Mouse (Mus musculus) adrenal gland, postnatal 0 days (tissue): Measurements from ENCODE around the gene Zfp513. TPM values are rescaled to one million over a fixed set of nuclear protein-coding genes. Genes with fewer than 3 reads are reported as not detected.

Source experiments
- polyA plus RNA-seq: library from polyadenylated mRNA; unstranded; fragments of >200 nt; fragmentation: Nextera tagmentation; extraction: Ambion mirVana; gene quantifications from 2 replicates; pipeline ENCODE4 v1.2.1, GENCODE M21; 2015

Gene Zfp513
- 6.1 and 10.5 TPM in 2 replicates for polyA plus RNA-seq

DNA sequence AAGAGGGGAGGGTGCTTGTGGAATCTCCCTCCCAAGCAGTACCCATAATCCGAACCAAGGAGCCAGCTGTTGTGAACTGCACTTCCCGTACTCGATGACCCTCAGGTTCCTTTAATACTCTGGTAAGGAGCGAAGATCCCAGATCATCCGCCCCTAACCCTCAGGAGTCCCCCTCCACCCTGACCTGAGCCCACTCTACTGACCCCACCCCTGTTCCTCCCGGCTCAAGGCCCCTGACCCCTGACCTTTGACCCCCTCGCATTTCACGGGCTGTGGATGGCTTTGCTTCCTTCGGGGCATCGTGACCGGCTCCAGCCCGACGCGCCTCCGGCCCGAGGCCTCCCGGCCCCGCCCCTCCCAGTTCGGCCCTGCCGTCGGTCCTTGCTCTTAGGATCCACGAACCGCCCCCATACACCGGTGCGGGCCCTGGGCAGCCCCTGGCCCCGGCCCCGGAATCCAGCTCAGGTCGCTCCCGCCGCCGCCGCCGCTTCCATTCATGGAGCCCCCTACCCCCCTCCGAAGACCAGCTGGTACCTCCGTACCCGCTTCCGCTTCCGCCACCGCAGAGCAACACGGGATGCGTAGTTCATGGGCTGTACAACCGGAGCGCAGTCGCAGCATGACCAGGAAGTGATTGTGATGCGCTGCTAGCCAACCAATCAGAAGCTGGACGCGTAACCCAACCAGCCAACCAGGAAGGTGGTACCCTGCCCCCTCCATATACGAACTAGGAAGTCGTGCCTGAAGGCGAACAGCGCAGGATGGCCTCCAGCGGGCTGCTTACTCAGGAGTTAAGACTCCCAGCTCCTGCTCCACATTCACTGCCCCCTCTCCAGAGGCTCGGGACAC, at the start of gene Zfp513:
Gene Zfp513, minus strand, starts transcription at position 562 of the 849 bp plus-strand sequence.

DNA sequence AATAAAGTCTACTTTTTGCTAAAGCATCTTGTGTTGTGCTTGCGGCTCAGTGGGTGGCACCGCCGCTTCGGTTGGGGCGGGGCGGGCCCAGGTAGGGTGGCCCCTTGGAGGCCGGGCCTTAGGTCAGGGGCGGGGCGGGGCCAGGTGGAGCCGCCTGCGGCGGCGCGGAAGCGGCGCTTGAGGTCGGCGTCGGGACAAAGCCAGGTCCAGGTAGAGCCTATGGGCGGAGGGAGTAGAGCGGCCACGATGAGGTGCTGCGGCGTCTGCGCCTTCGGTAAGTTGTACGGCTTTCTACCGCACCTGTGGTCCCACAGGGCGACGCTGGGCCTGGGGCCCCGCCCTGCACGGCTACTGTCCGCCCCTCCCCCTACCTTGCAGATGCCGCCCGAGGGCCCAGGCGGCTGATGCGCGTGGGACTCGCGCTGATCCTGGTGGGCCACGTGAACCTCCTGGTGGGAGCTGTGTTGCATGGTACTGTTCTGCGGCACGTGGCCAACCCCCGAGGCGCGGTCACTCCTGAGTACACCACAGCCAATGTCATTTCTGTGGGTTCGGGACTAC, 49.5 kb upstream of the Zfp513 start, which contains the start of gene Krtcap3:
Gene Krtcap3, plus strand, starts transcription at position 151 of the 561 bp plus-strand sequence.

DNA sequence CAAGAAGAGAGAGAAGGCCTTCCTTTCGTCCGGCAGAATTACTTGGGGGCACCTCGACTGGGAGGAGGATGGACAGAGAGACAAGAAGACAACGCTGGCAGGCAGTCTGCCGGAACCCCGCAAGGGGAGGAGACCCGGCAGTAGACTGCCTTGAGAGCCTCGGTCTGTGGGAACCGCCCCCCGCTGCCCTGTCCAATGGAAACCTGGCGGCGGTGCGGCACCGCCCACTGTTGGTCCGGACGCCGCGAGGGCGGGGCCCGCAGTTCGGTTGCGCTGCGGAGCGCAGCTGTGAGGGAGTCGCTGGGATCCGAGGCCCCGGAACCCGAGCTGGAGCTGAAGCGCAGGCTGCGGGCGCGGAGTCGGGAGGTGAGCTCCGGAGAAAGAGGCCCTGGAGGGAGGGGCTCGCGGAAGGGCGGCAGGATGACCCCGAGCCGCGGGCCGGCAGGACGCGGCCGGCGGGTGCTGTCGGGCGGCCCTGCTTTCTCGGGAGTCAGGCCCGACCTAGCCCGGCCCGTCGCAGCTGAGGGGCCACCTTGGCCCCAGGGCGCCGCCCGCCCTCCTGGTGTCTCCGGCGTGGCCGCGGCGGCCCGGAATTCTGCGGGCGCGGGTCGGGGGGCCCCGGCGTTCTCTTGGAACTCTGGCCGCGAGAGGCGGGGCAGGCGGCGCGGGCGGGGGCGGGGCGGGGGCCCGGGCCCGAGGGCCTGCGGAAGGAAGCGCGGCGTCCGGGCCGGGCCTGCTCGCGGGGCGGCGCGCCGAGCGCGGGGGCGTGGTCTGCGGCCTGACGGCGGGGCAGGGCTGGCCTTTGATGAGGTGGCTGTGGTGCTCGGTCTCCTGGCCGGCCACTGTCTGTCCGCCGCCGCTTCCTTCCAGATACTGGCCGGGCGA, 38.8 kb upstream of the Zfp513 start, which contains the start of the genes Nrbp1 and Gm9970:
Gene Nrbp1, plus strand, starts transcription at position 228 of the 885 bp plus-strand sequence.
Gene Gm9970, minus strand, starts transcription at position 596 of the 885 bp plus-strand sequence.

DNA sequence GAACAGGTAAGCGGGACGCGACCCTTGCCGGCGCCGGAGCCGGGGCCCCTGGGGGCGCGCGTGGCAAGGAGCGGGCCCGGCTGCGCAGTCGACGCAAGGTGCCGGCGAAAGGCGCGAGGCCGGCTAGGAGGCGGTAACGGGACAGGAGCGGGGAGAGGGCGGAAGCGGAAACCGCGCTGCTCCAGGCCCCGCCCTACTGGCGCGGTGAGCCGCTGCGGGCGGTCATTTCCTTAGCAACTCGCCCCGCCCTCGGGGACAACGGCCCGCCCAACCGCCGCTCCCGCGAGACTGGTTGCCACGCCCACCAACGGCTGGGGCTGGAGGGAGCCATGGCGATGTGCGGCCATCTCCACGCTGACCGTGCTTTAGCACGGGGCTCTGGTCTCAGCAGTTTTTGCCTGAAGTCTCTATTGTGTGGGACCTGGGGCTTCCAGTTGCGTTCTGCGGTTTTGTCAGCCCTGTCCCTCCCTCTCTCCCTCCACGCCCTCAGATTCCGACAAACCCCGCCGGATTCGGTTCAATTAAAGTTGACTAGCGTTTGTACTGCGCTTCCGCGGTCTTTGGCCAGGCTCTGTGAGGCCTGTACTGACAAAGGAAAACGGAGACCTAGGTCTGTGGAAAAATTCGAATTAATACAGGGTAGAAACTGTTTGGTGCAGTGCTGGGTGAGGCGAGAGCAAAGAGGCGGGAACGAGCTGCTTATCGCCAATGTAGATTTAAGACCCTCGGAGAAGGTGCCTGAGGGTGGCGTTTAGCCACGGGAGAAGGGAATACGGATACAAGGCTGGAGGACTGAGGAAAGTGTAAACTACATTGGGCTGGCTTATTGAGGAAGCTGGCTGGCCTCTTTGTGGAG, 18.6 kb upstream of the Zfp513 start, which contains the start of gene Ppm1g:
Gene Ppm1g, minus strand, starts transcription at position 240 of the 856 bp plus-strand sequence.

DNA sequence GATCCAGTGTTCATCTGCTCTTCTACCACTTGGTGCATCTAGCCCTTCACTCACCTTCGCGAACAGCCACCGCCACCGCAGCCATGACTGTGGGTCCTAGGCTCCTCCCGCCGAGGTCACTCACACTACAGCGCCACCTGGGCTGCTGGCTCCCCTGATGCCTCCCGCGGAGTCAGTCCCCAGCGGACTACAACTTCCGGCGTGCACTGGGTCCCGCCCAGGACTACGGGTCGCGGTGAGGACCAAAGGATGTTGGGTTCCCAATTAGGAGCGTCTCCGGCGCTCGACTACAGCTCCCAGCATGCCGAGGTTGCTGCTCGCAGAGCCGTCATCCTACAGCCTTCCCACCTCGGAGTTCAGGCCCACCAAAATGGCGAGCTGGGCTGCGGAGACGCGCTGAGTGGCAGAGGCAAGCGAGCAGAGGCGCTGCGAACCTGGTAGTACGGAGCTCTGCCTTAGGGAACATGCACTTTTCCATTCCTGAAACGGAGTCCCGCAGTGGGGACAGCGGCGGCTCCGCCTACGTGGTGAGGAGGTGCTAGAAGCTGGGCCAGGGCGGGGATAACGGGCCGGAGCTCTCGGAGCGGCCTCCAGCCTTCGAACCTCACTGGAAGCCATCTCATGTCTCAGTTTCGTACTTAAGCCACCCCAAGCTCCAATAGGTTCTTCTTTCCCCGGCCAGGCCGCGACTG, 9.0 kb downstream of the Zfp513 start, which contains the start of the genes Snx17 and Eif2b4:
Gene Snx17, plus strand, starts transcription at position 289 of the 692 bp plus-strand sequence.
Gene Eif2b4, minus strand, starts transcription at position 492 of the 692 bp plus-strand sequence.

DNA sequence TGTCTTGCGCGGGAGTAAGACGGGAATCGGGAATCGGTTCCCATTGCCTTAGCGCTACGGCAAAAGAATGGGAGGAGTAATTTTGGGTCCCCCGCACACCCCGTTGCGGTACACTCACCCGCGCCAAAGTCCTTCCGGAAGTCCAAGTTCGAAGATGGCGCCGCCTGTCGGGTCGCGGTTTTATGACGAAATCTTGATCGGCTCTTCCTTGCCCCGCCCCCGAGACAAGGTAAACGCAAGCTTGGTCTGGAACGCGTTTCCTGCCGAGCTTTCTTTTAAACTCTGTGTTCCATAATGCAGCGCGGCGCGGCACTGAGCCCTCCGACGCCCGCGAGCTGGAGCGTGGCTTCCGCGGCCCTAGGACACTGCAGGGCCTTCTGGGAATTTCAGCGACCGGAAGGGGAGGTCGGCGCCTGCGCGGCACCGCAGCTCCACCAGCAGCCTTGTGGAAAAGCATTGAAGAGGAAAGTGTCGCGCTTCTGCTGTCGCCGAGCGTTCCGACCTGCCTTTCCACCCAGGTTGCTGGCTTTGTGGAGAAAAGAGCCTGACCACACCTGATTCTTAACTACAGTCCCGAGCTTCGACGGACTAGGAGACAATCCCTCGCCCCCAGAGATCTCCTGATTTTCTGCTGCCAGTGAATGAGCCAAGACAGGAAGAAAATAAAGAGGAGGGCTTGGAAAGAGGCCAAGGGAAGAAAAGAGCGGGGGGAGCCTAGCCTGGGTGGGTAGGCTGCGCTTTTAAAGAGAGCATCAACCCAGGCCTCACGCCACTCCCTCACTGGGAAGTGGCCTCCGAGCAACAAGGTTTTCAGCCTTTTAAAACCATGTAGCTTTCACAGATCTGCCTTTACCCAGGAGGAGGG, 22.1 kb downstream of the Zfp513 start, which contains the start of the genes Gm29609 and Gtf3c2:
Gene Gm29609, minus strand, starts transcription at position 146 of the 865 bp plus-strand sequence.
Gene Gtf3c2, minus strand, starts transcription at position 379 of the 865 bp plus-strand sequence.

DNA sequence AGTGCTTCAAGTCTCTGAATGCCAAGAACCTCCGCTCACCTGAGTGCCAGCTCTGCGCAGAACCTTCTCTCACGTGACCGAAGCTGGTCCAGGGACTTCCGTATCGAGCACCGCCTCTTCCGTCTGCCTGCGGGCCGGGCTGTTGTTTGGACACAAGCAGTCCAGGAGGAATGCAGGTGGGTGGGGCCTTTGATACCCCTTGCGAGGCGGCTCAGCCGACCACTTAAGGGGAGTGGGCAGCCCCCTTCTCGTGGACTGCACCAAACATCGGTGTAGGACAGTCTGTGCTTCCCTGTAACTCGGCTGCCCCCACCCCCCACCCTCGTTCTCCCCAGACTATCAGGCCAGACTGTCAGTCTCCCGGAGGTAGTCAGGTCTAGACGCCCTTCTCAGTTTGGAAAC, 48.0 kb downstream of the Zfp513 start, which contains the start of gene Mpv17:
Gene Mpv17, minus strand, starts transcription at position 100 of the 402 bp plus-strand sequence.

Other genes starting within 250 kb of the Zfp513 start
- 45.1 and 79.5 TPM in 2 replicates for gene Preb, start 241.9 kb downstream of the Zfp513 start, polyA plus RNA-seq
- gene Tcf23, start 233.6 kb downstream of the Zfp513 start, polyA plus RNA-seq = 0.65 and 0.84 TPM in 2 replicates
- gene Atraid, start 154.0 kb downstream of the Zfp513 start, polyA plus RNA-seq = 349 and 399 TPM in 2 replicates
- 5.9 and 7.6 TPM in 2 replicates for gene Slc5a6, start 153.4 kb downstream of the Zfp513 start, polyA plus RNA-seq
- 3.8 and 4.5 TPM in 2 replicates for gene Cad, start 147.5 kb downstream of the Zfp513 start, polyA plus RNA-seq
- gene Dnajc5g, start 96.0 kb downstream of the Zfp513 start, polyA plus RNA-seq = not detected in 2 replicates
- gene Slc30a3, start 94.1 kb downstream of the Zfp513 start, polyA plus RNA-seq = 0.29 and 2.7 TPM in 2 replicates
- gene Trim54, start 85.6 kb downstream of the Zfp513 start, polyA plus RNA-seq = 1.3 TPM in 1 of 2 replicates, not detected in the other
- not detected in 2 replicates for gene Ucn, start 63.5 kb downstream of the Zfp513 start, polyA plus RNA-seq
- 73.8 and 79.7 TPM in 2 replicates for gene Mpv17, start 48.1 kb downstream of the Zfp513 start, polyA plus RNA-seq
- gene Gm29609, start 22.4 kb downstream of the Zfp513 start, polyA plus RNA-seq = 0.49 and 1.2 TPM in 2 replicates
- gene Gtf3c2, start 22.2 kb downstream of the Zfp513 start, polyA plus RNA-seq = 27.2 and 38.0 TPM in 2 replicates
- 84.0 and 115 TPM in 2 replicates for gene Snx17, start 9.1 kb downstream of the Zfp513 start, polyA plus RNA-seq
- gene Eif2b4, start 8.9 kb downstream of the Zfp513 start, polyA plus RNA-seq = 43.1 and 45.6 TPM in 2 replicates
- gene Ppm1g, start 18.4 kb upstream of the Zfp513 start, polyA plus RNA-seq = 55.4 and 77.7 TPM in 2 replicates
- gene Nrbp1, start 38.6 kb upstream of the Zfp513 start, polyA plus RNA-seq = 108 and 122 TPM in 2 replicates
- 1.1 and 1.3 TPM in 2 replicates for gene Gm9970, start 38.9 kb upstream of the Zfp513 start, polyA plus RNA-seq
- gene Krtcap3, start 49.4 kb upstream of the Zfp513 start, polyA plus RNA-seq = 3.6 and 4.5 TPM in 2 replicates
- gene Ift172, start 88.8 kb upstream of the Zfp513 start, polyA plus RNA-seq = 11.5 and 15.1 TPM in 2 replicates
- gene Fndc4, start 93.8 kb upstream of the Zfp513 start, polyA plus RNA-seq = 14.4 and 20.9 TPM in 2 replicates
- gene Gckr, start 95.1 kb upstream of the Zfp513 start, polyA plus RNA-seq = 1.1 and 1.9 TPM in 2 replicates